Mouse (Mus musculus): ENCODE measurements at regions not wholly inside any gene's neighbourhood (a gene's known extent, or its start where the extent isn't known, plus 50 kb on each side); places are given as distances from the start of the nearest gene placed in this dataset.

DNA sequence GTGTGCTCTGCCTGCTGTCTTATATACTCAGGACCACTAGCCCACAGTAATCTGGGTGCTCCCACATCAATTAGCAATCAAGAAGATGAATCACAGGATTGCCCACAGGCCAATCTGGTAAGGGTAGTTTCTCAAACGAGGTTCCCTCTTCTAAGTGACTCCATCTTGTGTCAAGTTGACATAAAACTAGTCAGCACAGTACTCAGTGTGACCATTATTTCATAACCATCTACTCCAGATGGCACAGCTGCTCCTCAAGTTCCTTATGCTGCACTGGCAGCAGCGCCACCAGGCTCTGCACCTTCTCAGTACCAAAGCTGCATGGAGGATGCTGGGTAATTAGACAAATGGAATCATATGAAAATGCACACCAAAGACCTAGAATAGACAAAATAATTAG, 175.6 kb upstream of the B3galt2 start:
- DNase-seq, result no peak

DNA sequence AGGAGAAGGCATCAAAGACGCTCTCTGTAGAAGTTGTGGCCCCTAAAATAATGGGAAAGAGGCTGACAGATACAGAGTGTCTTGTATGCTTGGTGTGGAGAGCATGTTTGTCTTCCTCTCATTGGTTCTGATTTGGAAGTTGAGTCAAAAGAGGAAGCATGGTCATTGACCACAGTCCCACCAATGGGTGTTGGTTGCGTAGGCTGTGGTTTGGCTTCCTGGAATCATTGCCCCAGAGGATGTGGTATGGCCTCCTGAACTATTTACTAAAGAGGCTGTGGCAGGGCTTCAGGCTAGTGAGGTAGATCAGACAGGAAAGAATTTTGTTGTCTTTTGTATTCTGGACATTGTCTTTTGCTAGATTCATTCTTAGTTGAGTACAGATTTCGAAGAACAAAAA, 174.4 kb upstream of the B3galt2 start:
- DNase-seq, result peak; percentile 12 to 14

DNA sequence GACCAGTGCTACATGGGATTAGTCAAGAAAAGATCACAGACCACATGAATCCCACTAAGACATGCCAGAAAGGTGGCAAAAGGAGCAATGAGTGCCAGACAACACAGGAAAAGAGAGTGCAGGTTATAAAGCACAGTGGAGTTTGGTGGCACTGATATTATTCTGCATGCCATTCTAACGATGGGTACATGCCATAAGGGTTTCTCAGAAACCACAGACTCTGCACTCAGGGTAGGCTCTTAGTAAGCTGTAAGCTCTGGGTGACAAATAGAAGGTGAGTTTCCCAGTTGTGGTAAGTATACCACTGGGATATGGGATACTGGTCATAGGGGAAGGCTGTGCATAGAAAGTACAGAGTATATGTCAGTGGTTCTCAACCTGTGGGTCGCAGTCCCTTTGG, 165.1 kb upstream of the B3galt2 start:
- DNase-seq, result no peak

GRCm38 (mm10) chr1:143483345-143483744, 157.1 kb upstream of the B3galt2 start:
- DNase-seq, result no peak

DNA sequence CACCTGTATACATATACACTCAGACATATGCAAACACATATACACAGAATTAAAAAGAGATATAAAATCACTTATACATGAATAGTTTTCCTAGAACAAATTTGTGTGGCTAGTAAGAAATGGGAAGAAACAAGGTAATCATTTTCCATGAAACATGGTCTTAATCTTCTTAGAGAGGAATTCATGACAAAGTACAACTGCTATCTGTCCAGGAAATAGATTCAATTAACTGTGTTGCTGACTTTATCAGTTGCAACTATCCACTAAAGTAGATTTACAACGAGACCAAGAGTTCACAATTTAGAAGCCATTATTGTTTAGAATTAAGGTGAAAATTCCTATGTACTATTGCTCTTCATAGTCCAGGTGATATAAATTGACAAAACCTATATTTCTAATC, 155.5 kb upstream of the B3galt2 start:
- DNase-seq, result no peak

GRCm38 (mm10) chr1:143497092-143497491, 143.4 kb upstream of the B3galt2 start:
- DNase-seq, result no peak

DNA sequence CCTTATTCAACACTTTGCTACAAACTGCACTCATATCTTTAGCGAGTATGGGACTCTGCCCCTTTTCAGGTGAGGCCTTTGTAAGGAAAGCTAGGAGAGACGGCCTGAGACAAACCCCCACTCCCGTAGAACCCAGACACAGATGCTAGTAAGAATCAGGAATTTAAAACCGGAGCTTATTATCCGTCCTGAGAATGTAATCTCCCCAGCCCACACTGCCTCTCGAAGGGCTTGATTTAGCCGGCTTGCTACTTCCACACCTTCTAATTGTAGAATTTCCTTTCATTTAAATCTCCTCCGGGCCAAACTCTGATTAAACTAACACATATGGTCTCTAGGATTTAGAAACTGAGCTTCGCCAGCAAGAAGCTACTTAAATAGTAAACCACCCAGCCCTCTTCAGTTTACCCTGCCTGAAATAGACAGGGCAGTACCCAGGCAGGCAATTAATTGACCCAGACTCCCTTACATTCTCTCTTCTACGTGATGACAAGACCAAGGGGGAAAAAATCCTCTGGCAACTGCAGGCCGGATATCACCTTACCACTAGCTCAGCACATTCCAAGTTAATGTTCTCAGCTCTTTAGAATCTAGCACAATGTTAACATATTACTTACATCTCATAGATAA, 136.9 kb upstream of the B3galt2 start:
- DNase-seq, result no peak

DNA sequence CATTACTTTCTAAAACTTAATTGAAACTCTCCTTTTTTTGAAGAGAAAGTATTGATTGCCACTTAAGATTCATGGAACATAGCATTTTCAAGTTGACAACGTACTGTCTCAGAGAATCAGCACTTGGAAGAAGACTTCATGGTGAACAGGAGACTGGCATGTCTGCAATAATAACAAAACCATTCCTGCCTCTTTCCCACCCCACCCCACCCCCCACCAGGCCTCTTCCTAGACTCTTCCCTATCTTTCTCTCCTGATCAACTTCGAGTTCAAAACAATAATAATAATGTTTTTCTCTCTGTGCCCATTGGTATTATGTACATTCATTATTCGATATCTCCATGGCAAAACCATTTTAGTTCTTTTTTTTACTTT, 136.4 kb upstream of the B3galt2 start:
- DNase-seq, result no peak

- no peak for DNase-seq
Observed at GRCm38 (mm10) chr1:143505318-143505717, 135.1 kb upstream of the B3galt2 start.

DNA sequence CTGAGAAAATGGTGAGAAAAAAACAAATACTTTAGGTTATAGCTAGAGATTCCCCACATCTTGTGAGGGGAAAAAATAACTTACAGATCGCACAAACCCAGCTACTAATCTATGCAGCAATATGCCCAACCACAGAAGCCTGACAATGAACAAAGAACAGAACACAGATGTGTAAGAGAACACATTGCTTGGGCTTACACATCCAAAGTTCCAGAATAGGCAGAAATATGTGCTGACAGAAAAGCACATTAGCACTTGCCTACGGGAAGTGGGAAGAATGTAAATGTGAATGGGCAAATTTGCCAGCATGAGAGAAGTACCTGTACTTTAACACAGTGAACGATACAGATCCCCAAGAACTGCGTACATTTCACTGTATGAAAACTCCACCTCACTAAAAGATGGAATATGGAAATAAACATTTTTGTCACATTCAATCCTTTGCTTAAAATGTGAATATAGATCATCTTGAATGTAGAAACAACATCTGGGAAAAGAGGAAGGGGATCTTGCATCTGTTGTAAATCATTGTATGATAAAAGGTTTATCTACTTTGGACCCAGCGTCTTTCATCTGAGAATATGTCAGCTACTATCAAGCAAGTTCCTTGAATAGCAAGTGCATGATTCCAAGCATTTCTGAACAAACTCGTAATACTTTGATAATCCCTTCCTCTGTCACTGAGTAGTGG, 116.5 kb upstream of the B3galt2 start:
- DNase-seq, result no peak

GRCm38 (mm10) chr1:143524522-143524865, 116.0 kb upstream of the B3galt2 start:
- DNase-seq, result no peak

- no peak for DNase-seq
Observed at GRCm38 (mm10) chr1:143540223-143540622, 100.2 kb upstream of the B3galt2 start.

- no peak for DNase-seq
Observed at GRCm38 (mm10) chr1:143540701-143541100, 99.8 kb upstream of the B3galt2 start.

Data from lung, adult 18-20 months (tissue).